Mouse (Mus musculus) thymus, adult 2 months (tissue): ENCODE measurements at regions not wholly inside any gene's neighbourhood (a gene's known extent, or its start where the extent isn't known, plus 50 kb on each side); places are given as distances from the start of the nearest gene placed in this dataset.

Experiments
- CTCF ChIP-seq: fragments of 200-500 bp; IDR thresholded peaks from 2 replicates; pipeline ENCODE4 v1.5.1; 2012; ENCODE audit warnings: mild to moderate bottlenecking, control low read depth, low read length, moderate library complexity, borderline replicate concordance; ENCODE audit not compliant: control insufficient read depth, poor library complexity, insufficient read depth; ENCODE audit errors: extremely low read depth
- POLR2A ChIP-seq: fragments of 200-500 bp; IDR thresholded peaks from 2 replicates; pipeline ENCODE4 v1.6.1; 2012; ENCODE audit warnings: mild to moderate bottlenecking, low read length, control low read depth, moderate library complexity; ENCODE audit not compliant: control insufficient read depth, poor library complexity, insufficient read depth; ENCODE audit errors: extremely low read depth

DNA sequence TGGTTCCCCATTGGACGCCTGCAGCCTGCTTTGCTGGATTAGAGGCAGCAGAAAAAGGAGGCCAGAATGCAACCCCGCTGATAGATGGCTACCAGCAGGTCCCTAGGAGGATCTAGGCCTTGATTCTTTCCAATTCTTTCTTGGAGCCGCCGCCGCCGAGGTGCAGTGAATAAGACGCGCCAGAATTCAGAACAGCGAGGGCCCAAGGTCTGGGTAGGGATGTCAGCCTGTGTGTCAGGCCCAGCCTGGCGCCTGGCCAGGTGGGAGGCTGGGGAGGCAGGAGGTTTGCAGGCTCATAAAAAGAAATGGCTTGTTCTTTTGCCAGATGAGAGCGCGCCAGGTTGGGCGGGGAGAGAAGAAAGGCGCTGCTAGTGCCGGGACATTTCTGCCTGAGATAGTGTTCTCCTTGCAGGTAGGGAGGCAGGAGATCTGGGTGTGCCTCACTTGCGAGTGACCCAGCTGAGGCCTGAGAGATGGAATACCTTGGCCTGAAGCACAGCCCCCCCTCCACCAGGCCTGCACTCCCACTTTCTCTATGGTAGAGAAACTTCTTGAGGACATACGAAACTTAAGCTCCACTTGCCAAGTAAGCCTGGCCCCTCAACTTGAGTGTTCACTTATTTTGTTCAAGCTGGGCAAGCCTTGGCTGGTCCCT lies 408.0 kb downstream of the H2al1j start:
- no peak for TF ChIP-seq POLR2A
- no peak for TF ChIP-seq CTCF
